Comparison of ENCODE assay signal across 28 mouse cellular contexts in the genomic region with DNA sequence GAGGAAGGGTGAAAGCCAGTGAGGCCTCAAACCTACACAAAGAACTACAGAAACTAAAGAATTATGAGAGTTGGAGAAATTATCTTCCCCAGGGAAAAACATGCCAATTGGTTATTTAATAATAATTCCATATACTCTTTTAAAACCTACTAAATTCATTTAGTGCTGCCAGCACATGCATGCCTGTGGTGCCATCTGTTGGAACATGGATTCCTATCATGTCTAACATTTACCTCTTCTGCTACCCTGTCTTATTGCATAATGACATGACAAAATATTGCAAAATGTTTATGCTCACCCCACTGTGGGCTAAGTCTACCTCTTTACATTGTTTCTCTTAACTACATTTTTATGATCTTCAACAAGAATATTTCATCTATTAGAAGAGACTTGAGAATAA.
DNase-seq lines count a peak whose midpoint lies in the region; ATAC-seq lines count a peak whose summit lies in the region.
"Had no signal": no experiment of that assay in that cellular context is flagged by ENCODE, and none has a peak within 500 bp of the region (broad histone marks: within the 10 kb centered on the region; RNA-seq: fewer than 3 reads in every experiment).

No protein-coding gene starts in this region.

- H3K4me2 ChIP-seq in kidney, embryonic 16.5 days (replicated peaks; ENCODE audit: low read depth, low read length): no peak overlapping the region
- H3K4me2 ChIP-seq: forebrain, embryonic 12.5 days; heart, embryonic 13.5 days; hindbrain, embryonic 15.5 days; intestine, embryonic 15.5 days; limb, embryonic 13.5 days; liver, embryonic 11.5 days; midbrain, embryonic 12.5 days; neural tube, embryonic 15.5 days had no signal

- ATAC-seq in CD4-positive, CD25-positive, alpha-beta regulatory T cell, adult 4 months: peak; percentile 61
- ATAC-seq in kidney, embryonic 16.5 days (ENCODE audit: low FRiP score, low TSS enrichment): no peak
- ATAC-seq: forebrain, postnatal 0 days; intestine, embryonic 15.5 days had no signal

- no peak overlapping the region for H3K9ac ChIP-seq in kidney, embryonic 16.5 days (replicated peaks; ENCODE audit: low read length)
- H3K9ac ChIP-seq: forebrain, embryonic 12.5 days; forebrain, postnatal 0 days; heart, embryonic 13.5 days; hindbrain, embryonic 15.5 days; intestine, embryonic 15.5 days; limb, embryonic 13.5 days; midbrain, embryonic 12.5 days; neural tube, embryonic 15.5 days had no signal

- H3K27ac ChIP-seq in kidney, embryonic 16.5 days (ENCODE audit: low read length): no peak overlapping the region
- H3K27ac ChIP-seq: forebrain, embryonic 12.5 days; heart, embryonic 13.5 days; hindbrain, embryonic 10.5 days; hindbrain, embryonic 15.5 days; intestine, embryonic 15.5 days; limb, embryonic 13.5 days; midbrain, embryonic 12.5 days; neural tube, embryonic 15.5 days had no signal

- no peak overlapping the region for H3K4me3 ChIP-seq in kidney, embryonic 16.5 days (ENCODE audit: low read length)
- H3K4me3 ChIP-seq: erythroblast, embryonic 14.5 days; forebrain, embryonic 12.5 days; heart, embryonic 13.5 days; hindbrain, embryonic 10.5 days; hindbrain, embryonic 15.5 days; intestine, embryonic 15.5 days; limb, embryonic 13.5 days; midbrain, embryonic 12.5 days; neural tube, embryonic 15.5 days had no signal

- H3K36me3 ChIP-seq in kidney, embryonic 16.5 days (ENCODE audit: insufficient read depth, low read length): no peaks in the 10 kb centered on the region
- H3K36me3 ChIP-seq: forebrain, embryonic 12.5 days; heart, embryonic 13.5 days; hindbrain, embryonic 10.5 days; hindbrain, embryonic 15.5 days; intestine, embryonic 15.5 days; limb, embryonic 13.5 days; midbrain, embryonic 12.5 days; neural tube, embryonic 15.5 days had no signal

- no peaks in the 10 kb centered on the region for H3K9me3 ChIP-seq in kidney, embryonic 16.5 days (ENCODE audit: low read length)
- H3K9me3 ChIP-seq: forebrain, embryonic 12.5 days; heart, embryonic 13.5 days; hindbrain, embryonic 10.5 days; hindbrain, embryonic 15.5 days; intestine, embryonic 15.5 days; limb, embryonic 13.5 days; midbrain, embryonic 12.5 days; neural tube, embryonic 15.5 days had no signal

- no peaks in the 10 kb centered on the region for H3K4me1 ChIP-seq in kidney, embryonic 16.5 days (ENCODE audit: insufficient read depth, low read length)
- H3K4me1 ChIP-seq: forebrain, embryonic 12.5 days; heart, embryonic 13.5 days; hindbrain, embryonic 10.5 days; hindbrain, embryonic 15.5 days; intestine, embryonic 15.5 days; limb, embryonic 13.5 days; midbrain, embryonic 12.5 days; neural tube, embryonic 15.5 days had no signal

- DNase-seq in thymus, postnatal 4 days: peak; percentile 12
- no peak for DNase-seq in thymus, postnatal 10 days (ENCODE audit: low spot score in 2 of 2)
- DNase-seq in induced T-regulatory cell, adult 2 months (ENCODE audit: low read depth): peak; percentile 56
- no peak for DNase-seq in adrenal gland, adult 8-10 months
- DNase-seq in neural tube, embryonic 10.5 days (ENCODE audit: extremely low spot score, low spot score): no peak
- DNase-seq: adrenal gland, postnatal 36 days; cerebellum, adult 2 months; cerebellum, postnatal 14 days; forebrain, postnatal 0 days; heart, postnatal 10 days; kidney, adult 2 months; kidney, postnatal 10 days; layer of hippocampus, adult 9-11 months; lung, postnatal 36 days; retina, postnatal 1 day; right cerebral cortex, postnatal 14 days had no signal

- no peaks in the 10 kb centered on the region for H3K27me3 ChIP-seq in kidney, embryonic 16.5 days (ENCODE audit: insufficient read depth, low read length)
- H3K27me3 ChIP-seq: forebrain, embryonic 12.5 days; heart, embryonic 13.5 days; hindbrain, embryonic 15.5 days; intestine, embryonic 15.5 days; limb, embryonic 13.5 days; midbrain, embryonic 12.5 days; neural tube, embryonic 15.5 days had no signal

Comparison
In these comparisons a context has a peak if more than half of its experiments do, and no peak if none do; other contexts are left out.
1. DNase-seq: peak in thymus, postnatal 4 days (single experiment) and induced T-regulatory cell, adult 2 months (single experiment); none in thymus, postnatal 10 days (0 of 2), adrenal gland, adult 8-10 months (single experiment) and neural tube, embryonic 10.5 days (single experiment).